Mouse (Mus musculus) R1 (cell line): ENCODE data around the gene Trappc1.
A peak's percentile ranks its signal among the peaks of the same experiment; 100 is the strongest.

Experiments
- DNase-seq: peaks from one replicate; pipeline ENCODE4 v3.0.0-alpha.2; 2018; ENCODE audit warnings: low read depth, low spot score

Gene Trappc1

GRCm38 (mm10) chr11:69369215-69369989 is 45.6 kb downstream of the Trappc1 start, which contains the start of gene Chd3:
Gene Chd3, minus strand, starts transcription at chr11:69369406.
- DNase-seq = no peak

DNA sequence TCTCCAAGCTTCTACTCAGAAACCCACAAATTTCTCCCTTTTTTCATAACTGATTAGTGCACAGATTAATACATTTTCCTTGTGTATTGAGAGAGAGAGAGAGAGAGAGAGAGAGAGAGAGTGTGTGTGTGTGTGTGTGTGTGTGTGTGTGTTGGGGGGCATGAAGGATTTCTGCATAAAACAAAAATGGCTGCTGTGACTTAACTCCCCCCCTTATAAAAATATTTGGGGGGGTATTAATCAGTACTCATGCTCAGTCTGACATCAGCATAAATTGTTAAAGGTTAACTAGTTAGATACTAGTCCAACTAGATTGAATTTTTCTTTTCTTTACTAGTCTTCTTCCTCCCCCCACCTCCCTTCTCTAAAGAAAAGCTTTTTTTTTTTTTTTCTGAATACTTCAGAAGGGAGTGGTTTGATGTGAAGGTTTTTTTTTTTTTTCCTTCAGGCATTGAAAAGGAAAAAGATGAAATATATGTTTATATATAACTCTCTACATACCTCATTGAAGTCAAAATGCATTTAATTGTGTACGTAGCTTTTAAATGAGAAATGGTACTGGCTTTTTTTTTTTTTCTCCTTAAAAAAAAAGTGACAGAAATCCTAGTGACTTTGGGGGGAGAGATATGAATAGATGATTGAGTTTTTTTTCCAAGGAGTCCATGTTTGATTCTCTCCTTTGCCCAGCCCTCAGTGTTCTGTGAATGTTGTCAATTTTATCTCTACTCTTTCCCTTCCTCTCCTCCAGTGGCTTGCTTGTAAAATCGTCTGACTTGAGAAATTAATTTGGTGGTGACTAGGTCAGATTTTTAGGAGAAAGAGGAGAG is 46.4 kb downstream of the Trappc1 start:
- DNase-seq = no peak

DNA sequence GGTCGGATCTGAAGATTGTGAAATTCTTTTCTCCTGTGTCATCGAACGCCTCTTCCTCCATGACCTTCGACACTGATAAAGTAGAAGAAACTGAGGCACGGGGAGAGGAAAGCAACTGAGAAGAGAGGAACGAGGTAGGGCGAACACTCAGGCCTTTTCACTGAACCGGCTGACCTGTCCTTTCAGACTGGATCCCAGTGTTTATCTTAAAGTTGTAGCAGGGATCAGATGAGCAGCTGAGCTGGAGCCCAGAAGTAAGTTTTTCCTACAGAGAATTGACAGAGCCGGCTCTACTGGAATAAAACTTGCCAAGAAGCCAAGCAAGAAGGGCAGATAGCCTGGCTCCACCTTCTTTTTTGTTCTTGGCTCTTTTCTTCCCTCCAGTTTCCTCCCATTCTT is 47.0 kb downstream of the Trappc1 start:
- no peak for DNase-seq

- no peak for DNase-seq
Observed at GRCm38 (mm10) chr11:69371601-69372000, 47.8 kb downstream of the Trappc1 start.

- DNase-seq = no peak
Observed at GRCm38 (mm10) chr11:69372056-69372779, 48.4 kb downstream of the Trappc1 start.

DNA sequence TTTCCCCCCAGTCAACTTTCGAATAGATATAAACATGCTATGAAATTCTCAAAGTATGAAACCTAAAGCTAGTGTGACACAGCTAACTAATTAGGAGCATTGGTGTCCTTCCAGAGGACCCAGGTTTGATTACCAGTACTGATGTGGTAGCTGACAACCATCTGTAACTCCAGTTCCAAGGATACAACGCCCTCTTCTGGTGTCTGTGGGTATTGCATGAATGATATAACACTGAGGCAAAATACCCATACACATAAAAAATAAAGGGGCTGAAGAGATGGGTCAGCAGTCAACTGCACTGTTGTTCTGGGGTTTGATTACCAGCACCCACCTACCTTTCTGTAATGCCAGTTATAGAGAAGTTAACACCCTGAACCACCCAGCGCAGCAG is 49.0 kb downstream of the Trappc1 start:
- peak; percentile 77 for DNase-seq

GRCm38 (mm10) chr11:69373223-69373965 is 49.6 kb downstream of the Trappc1 start:
- peak; percentile 82 for DNase-seq
